Mouse (Mus musculus): Measurements from ENCODE around the gene Nup107.
"Not testable (repeated sequence)": the region's sequence is repeated elsewhere in the genome, so short reads cannot be mapped to it uniquely, and the experiment has no call there.

The Nup107 gene

DNA sequence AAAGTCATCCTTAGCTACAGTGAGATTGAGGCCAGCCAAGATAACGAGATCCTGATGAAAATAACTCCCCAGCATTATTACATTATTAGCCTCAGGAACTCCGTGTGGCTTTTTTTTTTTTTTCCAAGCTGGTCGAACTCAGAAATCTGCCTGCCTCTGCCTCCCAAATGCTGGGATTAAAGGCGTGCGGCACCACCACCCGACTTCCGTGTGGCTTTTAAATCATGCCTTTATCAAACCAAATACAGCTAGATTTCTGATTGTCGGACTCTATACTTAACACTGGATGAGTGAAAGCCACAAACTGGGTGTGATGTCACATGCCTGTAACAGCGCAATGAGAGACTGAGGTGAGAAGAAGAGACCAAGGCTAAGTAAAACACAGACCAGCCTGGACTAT lies 79.6 kb downstream of the Nup107 start:
- no peak for DNase-seq

GRCm38 (mm10) chr10:117712191-117712754 lies 80.2 kb downstream of the Nup107 start:
- DNase-seq: no peak

DNA sequence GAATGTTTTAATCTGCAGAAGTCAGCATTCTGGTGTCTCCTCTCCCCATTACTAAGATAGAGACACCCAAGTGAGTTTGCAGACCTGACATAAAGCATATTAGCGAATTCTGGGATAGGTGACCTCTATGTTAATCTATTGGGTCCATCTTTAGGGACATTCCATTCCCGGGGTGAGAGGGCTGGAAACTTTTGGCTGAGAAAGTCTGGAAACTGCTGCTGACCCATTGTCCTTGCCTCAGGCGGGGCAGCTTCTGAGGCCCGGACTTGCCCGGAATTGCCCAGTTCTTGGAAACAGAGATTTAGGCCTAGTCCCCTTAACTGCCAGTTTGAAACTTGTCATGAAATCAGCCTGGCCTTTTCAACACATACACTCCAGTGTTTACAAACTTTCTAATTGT lies 81.1 kb downstream of the Nup107 start:
- no peak for DNase-seq

DNA sequence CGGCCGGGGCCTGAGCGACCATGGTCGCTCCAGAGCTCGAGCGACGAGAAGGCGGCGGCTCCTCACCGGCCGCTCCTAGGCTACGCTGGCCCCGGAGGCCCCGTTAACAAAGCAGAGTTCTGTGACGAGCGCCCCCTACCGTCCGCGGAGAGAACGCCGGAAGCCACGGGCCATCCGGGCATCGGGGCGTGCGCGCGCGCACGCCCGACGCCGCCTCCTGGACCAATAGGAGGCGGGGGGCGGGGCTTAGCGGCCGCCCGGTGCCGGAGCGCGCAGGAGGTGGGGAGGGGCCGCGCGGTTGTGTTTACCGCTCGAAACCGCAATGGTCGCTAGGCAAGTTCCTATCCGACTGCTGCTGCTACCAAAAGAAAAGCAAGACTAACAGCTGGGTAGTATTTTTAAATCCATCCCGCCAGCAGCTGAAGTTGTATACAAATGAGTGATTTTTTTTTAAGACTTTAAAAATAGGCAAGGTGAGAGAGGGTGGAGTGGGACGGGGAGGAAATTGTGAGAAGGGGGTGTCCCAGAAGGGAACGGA lies 81.8 kb downstream of the Nup107 start, which contains the start of gene Mdm2:
Gene Mdm2, minus strand, starts transcription at position 155 of the 538 bp plus-strand sequence.
- DNase-seq: peak; percentile 97

GRCm38 (mm10) chr10:117709930-117710603 lies 82.4 kb downstream of the Nup107 start:
- peak; percentile 88 for DNase-seq

DNA sequence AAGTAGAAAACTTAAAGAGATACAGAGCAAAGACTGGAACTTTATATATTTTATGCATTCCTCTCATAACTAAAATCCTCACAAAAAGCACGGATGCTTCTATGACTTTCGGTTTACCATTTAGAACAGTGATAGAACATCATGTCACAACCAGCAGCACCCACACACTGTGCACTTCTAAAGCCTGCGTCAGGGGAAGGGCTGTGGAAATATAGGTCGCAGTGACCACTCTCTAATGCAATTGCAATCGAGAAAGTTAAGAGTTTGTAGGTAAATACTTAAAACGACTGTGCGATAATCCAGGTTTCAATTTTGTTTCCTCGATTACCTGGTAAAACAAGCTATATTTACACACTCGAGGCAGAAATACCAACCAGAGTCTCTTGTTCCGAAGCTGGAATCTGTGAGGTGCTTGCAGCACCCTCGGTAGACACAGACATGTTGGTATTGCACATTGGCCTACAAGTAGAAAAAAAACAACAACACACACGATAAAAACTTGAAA lies 83.1 kb downstream of the Nup107 start:
- no peak for DNase-seq

GRCm38 (mm10) chr10:117708856-117709255 lies 83.6 kb downstream of the Nup107 start:
- no peak for DNase-seq

DNA sequence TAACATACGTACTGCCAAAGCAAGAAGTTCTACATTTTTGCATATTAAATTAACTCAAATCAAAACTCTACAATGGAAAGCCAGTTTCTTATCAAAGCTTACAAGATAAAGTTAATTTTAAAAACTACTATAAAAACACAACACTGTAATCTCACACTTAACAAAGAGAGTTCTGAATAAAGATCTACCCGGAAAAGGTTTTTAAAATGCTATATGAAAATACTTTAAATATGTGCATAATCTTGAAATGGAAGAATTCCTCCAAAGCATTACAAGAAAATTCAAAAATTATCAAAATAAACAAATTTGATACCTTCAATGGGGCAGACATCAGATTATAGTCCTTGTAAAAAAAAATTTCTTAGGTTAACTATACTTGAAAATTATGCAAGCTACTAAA lies 84.1 kb downstream of the Nup107 start:
- DNase-seq: no peak

DNA sequence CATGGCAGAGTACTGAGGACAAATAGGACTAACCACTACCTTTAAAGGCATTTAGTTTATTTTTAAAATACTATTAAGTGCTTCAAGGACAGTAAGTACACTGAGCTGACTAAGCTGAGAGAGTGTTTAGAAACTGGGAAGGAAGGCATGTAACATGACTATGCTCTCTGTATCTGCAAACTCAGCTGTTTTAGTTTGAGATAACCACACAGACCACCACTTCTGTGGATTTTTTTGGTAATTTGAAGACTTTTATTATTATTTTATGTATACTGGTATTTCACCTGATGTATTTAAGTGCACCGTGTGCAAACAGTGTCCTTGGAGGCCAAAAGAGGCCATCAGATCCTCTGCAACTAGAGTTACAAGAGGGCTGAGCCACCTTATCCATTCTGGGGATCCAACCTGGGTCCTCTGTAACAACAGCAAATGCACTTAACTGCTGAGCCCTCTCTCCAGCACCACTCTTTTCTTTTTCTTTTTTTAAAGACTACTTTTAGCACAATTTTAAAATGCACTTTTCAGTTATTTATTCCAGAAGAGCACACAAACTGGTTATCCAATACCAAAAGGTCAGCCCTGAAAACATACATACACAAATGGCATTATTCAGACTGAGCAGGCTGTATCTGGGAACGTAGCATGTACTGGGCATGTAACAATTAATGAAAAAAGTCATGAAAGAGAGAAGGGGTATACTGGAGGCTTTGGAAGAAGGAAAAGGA lies 85.2 kb downstream of the Nup107 start:
- DNase-seq: no peak

GRCm38 (mm10) chr10:117706440-117706839 lies 86.1 kb downstream of the Nup107 start:
- no peak for DNase-seq

GRCm38 (mm10) chr10:117705806-117706205 lies 86.7 kb downstream of the Nup107 start:
- DNase-seq: no peak

GRCm38 (mm10) chr10:117704964-117705335 lies 87.6 kb downstream of the Nup107 start:
- DNase-seq: no peak

DNA sequence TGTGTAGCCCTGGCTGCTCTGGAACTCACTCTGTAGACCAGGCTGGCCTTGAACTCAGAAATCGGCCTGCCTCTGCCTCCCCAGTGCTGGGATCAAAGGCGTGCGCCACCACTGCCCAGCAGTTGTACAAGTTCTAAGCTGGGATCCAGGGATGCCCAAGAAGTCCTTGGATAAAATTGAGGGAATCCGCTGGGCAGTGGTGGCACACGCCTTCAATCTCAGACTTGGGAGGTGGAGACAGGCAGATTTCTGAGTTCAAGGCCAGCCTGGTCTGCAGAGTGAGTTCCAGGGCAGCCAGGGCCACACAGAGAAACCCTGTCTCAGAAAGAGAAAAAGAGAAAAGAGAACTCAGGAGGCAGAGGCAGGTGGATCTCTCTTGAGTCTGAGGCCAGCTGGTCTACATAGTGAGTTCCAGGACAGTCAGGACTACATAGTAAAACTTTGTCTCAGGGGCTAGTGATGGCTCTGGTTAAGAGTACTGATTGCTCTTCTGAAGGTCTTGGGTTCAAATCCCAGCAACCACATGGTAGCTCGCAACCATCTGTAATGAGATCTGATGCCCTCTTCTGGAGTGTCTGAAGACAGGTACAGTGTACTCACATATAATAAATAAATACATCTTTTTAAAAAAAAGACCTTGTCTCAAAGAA lies 88.1 kb downstream of the Nup107 start:
- DNase-seq: not testable (repeated sequence)

DNA sequence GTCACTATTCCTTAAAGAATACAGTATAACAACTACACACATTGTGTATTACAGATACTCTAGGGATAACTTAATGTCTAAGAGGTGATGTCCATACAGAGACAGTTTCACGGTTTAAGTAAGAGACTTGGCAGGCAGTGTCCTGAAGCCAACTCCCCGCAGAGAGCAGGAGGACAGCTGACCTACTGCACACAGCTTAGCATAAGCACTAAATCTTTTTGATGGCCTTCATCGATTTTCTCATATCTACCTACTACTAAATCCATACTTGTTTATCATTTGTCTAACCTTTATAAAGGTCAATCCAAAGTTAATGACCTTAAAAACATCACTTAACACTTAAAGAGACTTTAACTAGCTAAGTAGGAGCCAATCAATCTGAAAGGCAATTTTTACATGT lies 89.0 kb downstream of the Nup107 start:
- DNase-seq: no peak

DNA sequence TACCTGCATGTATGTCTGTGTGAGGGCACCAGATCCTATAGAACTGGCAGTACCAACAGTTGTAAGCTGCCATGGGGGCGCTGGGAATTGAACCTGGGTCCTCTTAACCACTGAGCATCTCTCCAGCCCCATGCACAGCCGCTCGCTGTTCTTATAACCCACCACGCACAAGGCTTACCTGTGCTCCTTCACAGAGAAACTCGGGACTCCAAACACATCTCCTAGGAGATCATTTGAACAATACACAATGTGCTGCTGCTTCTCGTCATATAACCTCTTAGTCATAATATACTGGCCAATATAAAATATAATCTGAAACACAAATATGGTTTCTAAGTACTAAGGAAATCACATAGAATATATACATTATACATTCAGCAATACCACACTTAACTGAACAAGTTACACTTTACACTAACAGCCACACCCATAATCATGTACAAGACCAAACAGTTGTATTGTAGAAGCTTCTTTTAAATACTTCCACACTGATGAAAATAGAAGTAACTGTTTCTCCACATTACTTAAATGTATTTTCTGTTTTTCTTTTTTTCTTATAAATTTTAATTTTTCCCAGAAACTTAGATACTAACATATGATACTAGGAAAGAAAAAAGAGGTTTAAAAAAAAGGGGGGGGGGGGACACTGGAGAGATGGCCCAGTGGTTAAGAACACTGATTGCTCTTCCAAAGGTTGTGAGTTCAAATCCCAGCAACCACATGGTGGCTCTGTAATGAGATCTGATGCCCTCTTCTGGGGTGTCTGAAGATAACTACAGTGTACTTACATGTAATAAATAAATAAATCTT lies 90.3 kb downstream of the Nup107 start:
- DNase-seq: no peak

- DNase-seq: no peak
These were observed 91.3 kb downstream of the Nup107 start for GRCm38 (mm10) chr10:117701034-117701829.

All from lung, postnatal 10 days (tissue).